Mouse (Mus musculus) cerebellum, adult 11 months (tissue): Measurements from ENCODE around the gene Emc6.

Experiments
- DNase-seq: peaks from one replicate; pipeline ENCODE4 v3.0.0; 2022

The Emc6 gene

GRCm38 (mm10) chr11:73176608-73177508, at the start of gene Emc6, which contains the start of gene Tax1bp3:
Gene Emc6 (minus strand): TSS chr11:73177037.
Gene Tax1bp3 (plus strand): TSS chr11:73177083.
- peak; percentile 96 for DNase-seq

GRCm38 (mm10) chr11:73225856-73226255, 49.0 kb upstream of the Emc6 start:
- DNase-seq, result no peak

GRCm38 (mm10) chr11:73223966-73224365, 47.1 kb upstream of the Emc6 start:
- no peak for DNase-seq

GRCm38 (mm10) chr11:73222846-73223245, 46.0 kb upstream of the Emc6 start:
- no peak for DNase-seq

- no peak for DNase-seq
These were observed 43.8 kb upstream of the Emc6 start for GRCm38 (mm10) chr11:73220651-73221050.

- no peak for DNase-seq
These were observed 42.8 kb upstream of the Emc6 start for GRCm38 (mm10) chr11:73219671-73220070.

- no peak for DNase-seq
These were observed 37.1 kb upstream of the Emc6 start for GRCm38 (mm10) chr11:73213956-73214355.

- DNase-seq, result no peak
These were observed 30.8 kb upstream of the Emc6 start for GRCm38 (mm10) chr11:73207621-73208020.

- no peak for DNase-seq
These were observed 28.4 kb upstream of the Emc6 start for GRCm38 (mm10) chr11:73205194-73205593.

GRCm38 (mm10) chr11:73203895-73204294, 27.1 kb upstream of the Emc6 start:
- DNase-seq, result no peak

- no peak for DNase-seq
These were observed 24.8 kb upstream of the Emc6 start for GRCm38 (mm10) chr11:73201597-73201996.

- DNase-seq, result no peak
These were observed 24.2 kb upstream of the Emc6 start for GRCm38 (mm10) chr11:73201021-73201420.

- DNase-seq, result no peak
These were observed 23.0 kb upstream of the Emc6 start for GRCm38 (mm10) chr11:73199879-73200278.

- peak; percentile 94 for DNase-seq
These were observed 22.4 kb upstream of the Emc6 start, which contains the start of gene Shpk for GRCm38 (mm10) chr11:73199230-73199712. Gene Shpk (plus strand): TSS chr11:73199460.

- DNase-seq, result peak; percentile 84
These were observed 21.9 kb upstream of the Emc6 start, which contains the start of gene Ctns for GRCm38 (mm10) chr11:73198603-73199229. Gene Ctns (minus strand): TSS chr11:73199042.

- DNase-seq, result no peak
These were observed 21.4 kb upstream of the Emc6 start for GRCm38 (mm10) chr11:73198190-73198589.

GRCm38 (mm10) chr11:73194444-73194843, 17.6 kb upstream of the Emc6 start:
- no peak for DNase-seq

- DNase-seq, result peak; percentile 48
These were observed 16.2 kb upstream of the Emc6 start for GRCm38 (mm10) chr11:73193047-73193446.

- no peak for DNase-seq
These were observed 10.4 kb upstream of the Emc6 start for GRCm38 (mm10) chr11:73187231-73187630.

- DNase-seq, result no peak
These were observed 9.2 kb upstream of the Emc6 start for GRCm38 (mm10) chr11:73185872-73186615.

GRCm38 (mm10) chr11:73177895-73178294, 1.1 kb upstream of the Emc6 start:
- no peak for DNase-seq

GRCm38 (mm10) chr11:73177509-73177875, 655 bp upstream of the Emc6 start:
- no peak for DNase-seq

GRCm38 (mm10) chr11:73176186-73176585, 651 bp downstream of the Emc6 start:
- no peak for DNase-seq
